In genomic region chr17:13969917-13970316, GRCm38 (mm10) we compare ENCODE assay signal across 10 mouse cellular contexts. TPM values are rescaled to one million over a fixed set of nuclear protein-coding genes. Genes with fewer than 3 reads are reported as not detected.
A peak's percentile ranks its signal among the peaks of the same experiment; 100 is the strongest.
ATAC-seq and TF ChIP-seq lines count a peak whose summit lies in the region.
"Not testable (repeated sequence)": the region's sequence is repeated elsewhere in the genome, so short reads cannot be mapped to it uniquely, and the experiment has no call there.
"Had no signal": no experiment of that assay in that cellular context is flagged by ENCODE, and none has a peak within 500 bp of the region (broad histone marks: within the 10 kb centered on the region; RNA-seq: fewer than 3 reads in every experiment).

No protein-coding gene starts in this region.

- H3K4me1 ChIP-seq in intestine, embryonic 15.5 days (replicated peaks); intestine, embryonic 16.5 days (ENCODE audit: control insufficient read depth, insufficient read depth, low read length); intestine, postnatal 0 days (replicated peaks; ENCODE audit: control insufficient read depth, insufficient read depth, low read length): not testable (repeated sequence)

- H3K27me3 ChIP-seq in intestine, embryonic 15.5 days (replicated peaks); intestine, embryonic 16.5 days (replicated peaks; ENCODE audit: control insufficient read depth, insufficient read depth, low read length); intestine, postnatal 0 days (replicated peaks; ENCODE audit: control insufficient read depth, insufficient read depth, low read length): not testable (repeated sequence)

- TF ChIP-seq CTCF in intestine, postnatal 0 days (IDR thresholded peaks at IDR 0.05; ENCODE audit: low read depth), result not testable (repeated sequence)

- 0 out of 2 replicates have a peak, but pooled peaks have one; percentile 63 for ATAC-seq in intestine, embryonic 15.5 days
- ATAC-seq in intestine, embryonic 16.5 days, result peak; percentile 32; the same call in 1 of the 2 replicates
- ATAC-seq in intestine, postnatal 0 days, result peak; percentile 53; the same call in 1 of the 2 replicates

- not testable (repeated sequence) for H3K9ac ChIP-seq in intestine, embryonic 15.5 days; intestine, embryonic 16.5 days (ENCODE audit: low read depth, low read length); intestine, postnatal 0 days (ENCODE audit: low read depth, low read length)

- not testable (repeated sequence) for H3K27ac ChIP-seq in intestine, embryonic 15.5 days; intestine, embryonic 16.5 days (ENCODE audit: low read length); intestine, postnatal 0 days (ENCODE audit: low read depth, low read length)

- H3K4me3 ChIP-seq in intestine, embryonic 15.5 days (replicated peaks); intestine, embryonic 16.5 days (ENCODE audit: low read length); intestine, postnatal 0 days (ENCODE audit: low read depth, low read length): not testable (repeated sequence)

- H3K9me3 ChIP-seq in intestine, embryonic 15.5 days; intestine, embryonic 16.5 days (ENCODE audit: control insufficient read depth, low read length); intestine, postnatal 0 days (ENCODE audit: control insufficient read depth): not testable (repeated sequence)

- not testable (repeated sequence) for H3K4me2 ChIP-seq in intestine, embryonic 15.5 days (replicated peaks); intestine, embryonic 16.5 days (ENCODE audit: low read depth, low read length); intestine, postnatal 0 days (replicated peaks; ENCODE audit: low read depth)

- 70% methylated on average over 1 of the region's 2 CpGs for WGBS in intestine, embryonic 15.5 days
- 70% methylated on average over 1 of the region's 2 CpGs for WGBS in intestine, embryonic 16.5 days
- 89% methylated on average over 1 of the region's 2 CpGs for WGBS in intestine, postnatal 0 days

- not testable (repeated sequence) for H3K36me3 ChIP-seq in intestine, embryonic 15.5 days; intestine, embryonic 16.5 days (ENCODE audit: control insufficient read depth, insufficient read depth, low read length); intestine, postnatal 0 days (ENCODE audit: control insufficient read depth, insufficient read depth)

RNA-seq across cellular contexts. Expression of gene Gm7168, which starts 21.7 kb away (rescaled TPM):
- not detected in 2 replicates for polyA plus RNA-seq in intestine, embryonic 15.5 days (2015; fragmentation: Nextera tagmentation; extraction: Ambion mirVana)
- not detected in 2 replicates for polyA plus RNA-seq in intestine, embryonic 16.5 days (2015; fragmentation: Nextera tagmentation; extraction: Ambion mirVana)
- polyA plus RNA-seq in intestine, postnatal 0 days (2015; fragmentation: Nextera tagmentation; extraction: Ambion mirVana), result not detected in 2 replicates
- polyA plus RNA-seq: activated CD4-positive, CD25-positive, alpha-beta regulatory T cell, adult 4 months; adrenal gland, adult 2 months; brain, embryonic 14.5 days; C2C12; CD4-positive, CD25-positive, alpha-beta regulatory T cell, adult 4 months; G1E; Patski had no signal

RNA-seq across cellular contexts. Expression of gene Gm7356, which starts 33.6 kb away (rescaled TPM):
- polyA plus RNA-seq in intestine, embryonic 15.5 days (2015; fragmentation: Nextera tagmentation; extraction: Ambion mirVana), result not detected in 2 replicates
- not detected in 2 replicates for polyA plus RNA-seq in intestine, embryonic 16.5 days (2015; fragmentation: Nextera tagmentation; extraction: Ambion mirVana)
- polyA plus RNA-seq in intestine, postnatal 0 days (2015; fragmentation: Nextera tagmentation; extraction: Ambion mirVana), result not detected in 2 replicates
- polyA plus RNA-seq: activated CD4-positive, CD25-positive, alpha-beta regulatory T cell, adult 4 months; adrenal gland, adult 2 months; brain, embryonic 14.5 days; C2C12; CD4-positive, CD25-positive, alpha-beta regulatory T cell, adult 4 months; G1E; Patski had no signal
